Mouse (Mus musculus) heart, embryonic 10.5 days (tissue): ENCODE data around the gene Alas2. TPM values are rescaled to one million over a fixed set of nuclear protein-coding genes. Genes with fewer than 3 reads are reported as not detected.
A peak's percentile ranks its signal among the peaks of the same experiment; 100 is the strongest.

Source experiments
- DNase-seq: peaks from one replicate; pipeline ENCODE4 v3.0.0-alpha.2; 2017; ENCODE audit warnings: low spot score
- H3K27ac ChIP-seq: fragments of 300-500 bp; sonication (generic); 2 replicates; pipeline ENCODE4 v1.5.1; 2016; ENCODE audit warnings: mild to moderate bottlenecking
- H3K27me3 ChIP-seq: fragments of 300-500 bp; sonication (generic); 2 replicates; pipeline ENCODE4 v1.6.1; 2016; ENCODE audit warnings: mild to moderate bottlenecking; ENCODE audit not compliant: poor library complexity, insufficient read depth, severe bottlenecking
- H3K36me3 ChIP-seq: fragments of 300-500 bp; sonication (generic); 2 replicates; pipeline ENCODE4 v1.6.1; 2016; ENCODE audit warnings: mild to moderate bottlenecking, moderate library complexity
- H3K4me1 ChIP-seq: fragments of 300-500 bp; sonication (generic); 2 replicates; pipeline ENCODE4 v1.6.1; 2016; ENCODE audit warnings: mild to moderate bottlenecking
- H3K4me3 ChIP-seq: fragments of 300-500 bp; sonication (generic); 2 replicates; pipeline ENCODE4 v1.5.1; 2016; ENCODE audit warnings: mild to moderate bottlenecking, moderate library complexity
- H3K9me3 ChIP-seq: fragments of 300-500 bp; sonication (generic); 2 replicates; pipeline ENCODE4 v1.6.1; 2016; ENCODE audit warnings: mild to moderate bottlenecking, moderate library complexity
- WGBS: fragments of 180-500 bp; shearing (Covaris S2); methylation state at CpG from one replicate; pipeline ENCODE4 v1.1.7; 2016; 5-methylcytosine and 5-hydroxymethylcytosine counted together
- polyA plus RNA-seq: library from polyadenylated mRNA; unstranded; fragments of >200 nt; fragmentation: Nextera tagmentation; extraction: Ambion mirVana; gene quantifications from 2 replicates; pipeline ENCODE4 v1.2.1, GENCODE M21; 2016

Alas2 gene
- polyA plus RNA-seq, result 143 and 161 TPM in 2 replicates

DNA sequence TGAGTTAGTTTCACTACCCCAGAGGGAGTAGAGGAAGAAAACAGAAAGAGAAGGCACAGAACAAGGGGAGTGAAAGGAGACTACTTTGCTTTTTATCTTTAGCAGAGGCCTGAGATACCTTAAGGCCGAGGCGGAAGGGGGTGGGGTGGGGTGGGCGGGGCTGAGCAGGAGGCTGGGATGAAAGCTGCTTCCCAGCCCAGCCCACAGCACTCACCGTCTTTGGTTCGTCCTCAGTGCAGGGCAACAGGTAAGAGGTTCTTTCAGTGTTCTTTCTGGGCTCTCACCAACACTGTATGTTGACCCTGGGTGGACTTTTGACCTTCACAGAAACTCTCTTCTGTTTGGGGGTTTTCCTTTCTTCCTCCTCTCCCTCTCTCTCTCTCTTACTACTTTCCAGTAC, at the start of gene Alas2:
Gene Alas2 (plus strand): TSS at position 137 of the 400 bp plus-strand sequence.
- Histone ChIP-seq H3K9me3 (no peaks in the 10 kb centered on the region), H3K27ac (peak within 1 kb of the TSS; percentile 29; the same call in 1 of the 2 replicates), H3K4me1 (no peaks in the 10 kb centered on the region), H3K36me3 (peaks cover 14% of the 10 kb centered on the region), H3K27me3 (no peaks in the 10 kb centered on the region), H3K4me3 (0 out of 2 replicates have a peak within 1 kb of the TSS, but pooled peaks have one; percentile 5)
- 25% methylated on average over 5 of the region's 5 CpGs for WGBS
- DNase-seq, result no peak

DNA sequence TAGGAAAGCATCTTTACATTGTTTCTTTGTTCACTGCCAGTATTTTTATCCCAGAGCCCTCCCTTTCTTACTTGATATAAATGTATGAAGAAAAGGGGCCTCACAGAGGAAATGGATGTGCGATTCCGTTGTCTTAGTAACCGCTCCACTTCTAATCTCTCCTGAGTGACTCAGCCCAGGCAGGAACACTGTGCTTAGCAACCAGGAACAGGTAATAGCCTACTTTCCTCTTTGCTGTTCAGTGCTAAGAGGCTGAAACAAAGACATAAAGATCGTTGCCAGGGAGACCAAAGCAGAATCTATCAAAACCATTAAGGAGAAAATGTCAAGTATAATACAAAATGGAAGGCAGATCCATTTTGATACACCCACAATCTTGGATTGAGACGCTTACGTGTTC, 38.5 kb upstream of the Alas2 start:
- DNase-seq, result no peak
- H3K36me3 ChIP-seq, result peaks cover 3% of the 10 kb centered on the region; the same call in 1 of the 2 replicates
- no peak overlapping the region for H3K4me3 ChIP-seq
- H3K4me1 ChIP-seq, result no peaks in the 10 kb centered on the region
- H3K27ac ChIP-seq, result no peak overlapping the region
- H3K9me3 ChIP-seq, result no peaks in the 10 kb centered on the region
- WGBS, result 74% methylated on average over 6 of the region's 6 CpGs
- no peaks in the 10 kb centered on the region for H3K27me3 ChIP-seq

DNA sequence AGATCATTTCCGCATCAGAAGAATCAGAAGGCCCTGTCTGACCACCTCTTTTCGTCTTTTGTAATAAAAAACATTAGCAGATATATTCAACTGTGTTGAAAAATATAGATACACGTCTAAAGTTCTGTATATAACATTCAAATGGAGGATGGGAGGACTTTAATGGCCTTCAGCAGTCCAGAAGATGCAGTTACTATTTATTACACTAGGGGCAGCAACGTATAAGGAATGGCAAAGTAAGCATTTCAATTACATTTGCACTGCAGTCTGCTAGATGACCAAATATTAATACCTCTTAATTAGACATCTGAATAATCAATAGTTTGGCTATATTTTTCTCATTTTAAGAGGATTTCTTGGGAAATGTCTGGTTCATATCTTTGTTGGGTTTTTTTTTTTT, 36.5 kb upstream of the Alas2 start:
- Histone ChIP-seq H3K4me1 (no peaks in the 10 kb centered on the region), H3K9me3 (no peaks in the 10 kb centered on the region), H3K36me3 (peaks cover 3% of the 10 kb centered on the region; the same call in 1 of the 2 replicates), H3K4me3 (no peak overlapping the region), H3K27ac (no peak overlapping the region), H3K27me3 (no peaks in the 10 kb centered on the region)
- DNase-seq, result no peak
- 46% methylated on average over 4 of the region's 4 CpGs for WGBS

DNA sequence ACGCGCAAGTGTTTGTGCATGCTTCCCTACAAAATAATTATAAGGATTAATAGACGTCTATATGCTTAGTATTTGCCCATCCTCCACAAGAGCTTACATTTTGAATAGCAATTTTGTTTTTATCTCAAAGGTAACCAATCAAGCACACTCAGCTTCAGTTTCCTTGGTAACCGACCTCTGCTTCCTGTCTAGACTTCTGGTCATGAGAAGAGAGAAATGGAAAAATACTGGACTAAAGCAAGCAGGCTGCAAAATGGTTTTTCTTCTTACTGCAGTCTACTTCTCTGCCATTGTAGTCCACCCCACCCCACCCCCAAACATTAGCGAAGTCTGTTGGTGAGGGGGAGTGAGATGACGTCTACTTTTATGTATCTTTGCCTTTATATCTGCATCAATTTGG, 35.9 kb upstream of the Alas2 start:
- H3K27me3 ChIP-seq, result no peaks in the 10 kb centered on the region
- WGBS, result 80% methylated on average over 6 of the region's 6 CpGs
- DNase-seq, result no peak
- no peak overlapping the region for H3K4me3 ChIP-seq
- peaks cover 3% of the 10 kb centered on the region; the same call in 1 of the 2 replicates for H3K36me3 ChIP-seq
- H3K9me3 ChIP-seq, result no peaks in the 10 kb centered on the region
- no peaks in the 10 kb centered on the region for H3K4me1 ChIP-seq
- H3K27ac ChIP-seq, result peak overlapping the region; percentile 36; the same call in 1 of the 2 replicates

DNA sequence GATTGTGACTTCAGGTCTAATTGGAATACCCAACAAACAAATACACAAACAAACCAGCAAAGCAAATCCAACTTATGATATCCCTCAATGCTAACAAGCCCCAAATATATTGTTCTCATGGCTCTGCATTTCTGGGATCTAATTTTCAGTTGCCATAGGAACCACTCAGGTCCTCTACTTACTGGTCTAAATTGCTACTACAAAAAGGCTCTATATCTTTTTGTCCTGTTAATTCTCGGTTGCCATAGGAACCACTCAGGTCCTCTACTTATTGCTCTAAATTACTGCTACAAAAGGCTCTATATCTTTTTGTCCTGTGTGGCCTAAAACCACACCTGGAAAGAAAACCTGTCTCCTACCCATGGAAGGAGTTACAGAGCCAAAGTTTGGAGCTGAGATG, 33.0 kb upstream of the Alas2 start:
- H3K4me3 ChIP-seq, result no peak overlapping the region
- H3K27ac ChIP-seq, result no peak overlapping the region
- no peaks in the 10 kb centered on the region for H3K36me3 ChIP-seq
- 91% methylated on average over 1 of the region's 1 CpGs for WGBS
- H3K4me1 ChIP-seq, result no peaks in the 10 kb centered on the region
- no peaks in the 10 kb centered on the region for H3K27me3 ChIP-seq
- no peaks in the 10 kb centered on the region for H3K9me3 ChIP-seq
- no peak for DNase-seq

DNA sequence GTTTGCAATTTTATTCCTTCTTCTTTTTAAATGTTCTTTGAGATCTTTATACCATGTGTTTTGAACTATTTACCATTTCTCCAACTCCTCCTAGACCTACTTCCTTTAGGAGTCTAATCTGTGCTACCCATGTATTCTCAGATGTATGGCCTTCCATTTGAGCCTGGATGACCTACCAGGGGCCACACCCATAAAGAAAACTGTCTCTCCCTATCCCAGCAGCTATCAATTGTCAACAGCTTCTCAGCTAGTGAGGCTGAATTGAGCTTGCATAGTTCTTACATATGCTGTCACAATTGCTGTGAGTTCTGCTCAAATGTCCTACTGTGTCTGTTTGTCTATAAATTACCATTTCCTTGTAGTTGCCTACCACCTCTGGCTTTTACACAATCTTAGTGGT, 31.2 kb upstream of the Alas2 start:
- Histone ChIP-seq H3K4me1 (no peaks in the 10 kb centered on the region), H3K27ac (no peak overlapping the region), H3K27me3 (no peaks in the 10 kb centered on the region), H3K9me3 (no peaks in the 10 kb centered on the region), H3K36me3 (no peaks in the 10 kb centered on the region), H3K4me3 (no peak overlapping the region)
- no peak for DNase-seq

DNA sequence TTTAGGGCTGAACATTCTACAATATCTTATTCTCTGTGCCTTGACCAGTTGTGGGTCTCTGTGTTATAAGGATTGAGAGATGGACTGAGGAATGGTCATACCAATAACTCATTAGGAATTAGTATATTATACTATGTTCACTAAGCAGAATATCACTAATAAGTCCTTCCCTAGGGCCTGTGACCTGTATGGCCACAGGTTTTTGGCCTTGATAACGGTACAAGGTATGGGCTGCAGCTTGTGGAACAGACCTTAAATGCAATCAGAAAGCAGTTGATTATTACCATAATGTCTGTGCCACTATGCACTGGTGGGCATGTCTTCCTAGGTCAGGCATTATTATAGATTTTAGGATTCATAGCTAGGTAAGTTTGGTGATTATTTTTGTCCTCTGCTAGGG, 30.7 kb upstream of the Alas2 start:
- 92% methylated on average over 1 of the region's 1 CpGs for WGBS
- no peaks in the 10 kb centered on the region for H3K9me3 ChIP-seq
- DNase-seq, result no peak
- no peaks in the 10 kb centered on the region for H3K36me3 ChIP-seq
- H3K4me3 ChIP-seq, result no peak overlapping the region
- no peaks in the 10 kb centered on the region for H3K27me3 ChIP-seq
- H3K27ac ChIP-seq, result no peak overlapping the region
- H3K4me1 ChIP-seq, result no peaks in the 10 kb centered on the region

DNA sequence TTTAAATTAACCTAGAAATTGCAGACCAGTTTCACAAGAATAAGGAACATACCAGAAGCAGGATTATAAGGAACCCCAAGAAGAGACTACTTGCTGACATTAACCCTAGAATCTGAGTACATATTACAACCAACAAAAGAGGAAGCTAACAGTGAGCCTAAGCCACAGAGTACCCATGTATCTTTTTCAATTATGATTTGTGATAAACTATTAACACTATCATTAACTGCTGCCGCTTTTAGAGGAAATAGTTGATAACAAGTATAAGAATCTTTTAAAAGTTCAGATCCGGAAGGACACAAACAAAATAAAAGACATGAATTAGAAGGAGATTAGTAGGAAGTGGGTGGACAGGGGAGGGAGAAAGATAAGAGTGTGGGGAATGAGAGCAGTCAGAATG, 7.1 kb upstream of the Alas2 start:
- Histone ChIP-seq H3K4me1 (no peaks in the 10 kb centered on the region), H3K27ac (no peak overlapping the region), H3K4me3 (no peak overlapping the region), H3K27me3 (no peaks in the 10 kb centered on the region), H3K36me3 (0 out of 2 replicates have a peak, but pooled peaks cover 5% of the 10 kb centered on the region), H3K9me3 (no peaks in the 10 kb centered on the region)
- WGBS, result 68% methylated on average over 2 of the region's 2 CpGs
- no peak for DNase-seq

DNA sequence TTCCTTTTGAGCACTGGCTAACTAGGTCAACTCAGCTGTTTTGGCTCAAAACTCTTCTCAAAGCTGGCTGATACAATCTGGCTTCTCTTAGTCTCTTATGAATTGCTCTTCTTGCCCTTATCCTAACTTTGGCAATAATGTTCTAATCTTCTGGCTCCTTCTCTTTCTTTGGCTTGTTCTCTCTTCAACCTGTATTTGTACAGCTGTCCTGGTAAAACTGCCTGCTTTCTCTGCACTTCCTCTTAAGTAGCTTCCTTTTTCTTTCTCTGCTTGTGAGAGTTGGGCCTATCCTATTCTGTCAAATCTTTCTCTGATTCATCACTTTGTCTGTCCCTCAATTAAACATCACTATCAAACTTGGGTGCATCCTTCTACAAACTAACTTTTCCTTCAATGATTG, 5.5 kb upstream of the Alas2 start:
- H3K36me3 ChIP-seq, result 0 out of 2 replicates have a peak, but pooled peaks cover 5% of the 10 kb centered on the region
- no peaks in the 10 kb centered on the region for H3K9me3 ChIP-seq
- H3K27ac ChIP-seq, result no peak overlapping the region
- no peaks in the 10 kb centered on the region for H3K4me1 ChIP-seq
- no peaks in the 10 kb centered on the region for H3K27me3 ChIP-seq
- H3K4me3 ChIP-seq, result no peak overlapping the region
- DNase-seq, result no peak

DNA sequence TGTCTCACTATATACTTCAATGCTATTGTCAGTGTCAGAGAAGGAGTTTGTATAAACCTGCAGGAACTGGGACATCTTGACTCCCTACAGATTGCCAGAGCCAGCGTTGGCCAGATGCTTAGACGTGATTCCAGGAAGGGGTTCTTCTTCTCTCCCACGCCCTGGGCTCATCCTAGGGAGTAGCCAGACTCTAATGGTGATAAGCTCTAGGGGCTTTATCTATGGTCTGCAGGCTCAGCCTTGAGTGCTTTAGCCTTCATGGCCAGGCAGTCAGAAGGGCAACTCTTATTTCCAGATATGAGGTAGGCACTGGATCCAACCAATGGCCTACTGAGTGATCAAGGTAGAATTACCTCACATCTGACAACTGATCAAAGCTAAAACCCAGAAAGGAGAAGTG, 2.5 kb downstream of the Alas2 start:
- no peak overlapping the region for H3K27ac ChIP-seq
- 56% methylated on average over 3 of the region's 3 CpGs for WGBS

DNA sequence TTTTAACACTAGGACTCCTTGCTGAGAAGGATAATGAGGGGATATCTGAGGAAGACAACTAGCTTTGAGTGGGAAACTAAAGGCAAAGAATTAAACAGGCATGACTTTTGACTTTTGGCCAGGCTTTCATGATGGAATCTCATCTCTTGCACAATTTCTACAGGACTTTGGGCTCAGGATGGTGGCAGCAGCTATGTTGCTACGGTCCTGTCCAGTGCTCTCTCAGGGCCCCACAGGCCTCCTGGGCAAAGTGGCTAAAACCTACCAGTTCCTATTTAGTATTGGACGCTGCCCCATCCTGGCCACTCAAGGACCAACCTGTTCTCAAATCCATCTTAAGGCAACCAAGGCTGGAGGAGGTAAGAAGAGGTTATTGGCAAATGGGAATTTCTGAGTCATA, 4.8 kb downstream of the Alas2 start:
- Histone ChIP-seq H3K27me3 (no peaks in the 10 kb centered on the region), H3K36me3 (peaks cover 13% of the 10 kb centered on the region), H3K4me3 (no peak overlapping the region), H3K27ac (no peak overlapping the region), H3K9me3 (no peaks in the 10 kb centered on the region), H3K4me1 (no peaks in the 10 kb centered on the region)
- no peak for DNase-seq
- 86% methylated on average over 2 of the region's 2 CpGs for WGBS

More for the DNA sequence above, 2.5 kb downstream of the Alas2 start:
- no peak overlapping the region for H3K4me3 ChIP-seq
- no peaks in the 10 kb centered on the region for H3K9me3 ChIP-seq
- no peaks in the 10 kb centered on the region for H3K27me3 ChIP-seq
- peak; percentile 90 for DNase-seq
- H3K36me3 ChIP-seq, result peaks cover 13% of the 10 kb centered on the region
- H3K4me1 ChIP-seq, result no peaks in the 10 kb centered on the region

DNA sequence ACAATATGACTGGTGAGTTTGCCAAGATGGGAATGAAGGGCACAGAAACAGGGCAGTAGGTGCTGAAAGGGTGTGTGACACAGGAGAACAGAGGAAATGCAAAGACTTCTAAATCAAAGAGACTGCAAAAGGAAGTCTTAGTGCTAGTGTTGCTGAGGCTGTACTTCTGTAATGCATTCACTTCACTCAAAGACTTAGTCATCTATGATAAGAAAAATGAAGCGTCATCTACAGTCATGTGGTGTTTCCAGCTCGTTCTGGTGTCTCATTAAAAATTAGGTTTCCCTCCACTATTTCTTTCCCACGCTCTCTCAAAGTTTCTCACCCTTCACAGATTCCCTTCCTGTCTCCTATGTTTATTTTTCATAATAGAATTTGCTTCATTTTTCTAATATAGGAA, 6.9 kb downstream of the Alas2 start:
- H3K4me3 ChIP-seq, result no peak overlapping the region
- no peaks in the 10 kb centered on the region for H3K27me3 ChIP-seq
- no peak for DNase-seq
- 77% methylated on average over 3 of the region's 3 CpGs for WGBS
- H3K36me3 ChIP-seq, result peaks cover 13% of the 10 kb centered on the region
- no peak overlapping the region for H3K27ac ChIP-seq
- H3K4me1 ChIP-seq, result no peaks in the 10 kb centered on the region
- H3K9me3 ChIP-seq, result no peaks in the 10 kb centered on the region

DNA sequence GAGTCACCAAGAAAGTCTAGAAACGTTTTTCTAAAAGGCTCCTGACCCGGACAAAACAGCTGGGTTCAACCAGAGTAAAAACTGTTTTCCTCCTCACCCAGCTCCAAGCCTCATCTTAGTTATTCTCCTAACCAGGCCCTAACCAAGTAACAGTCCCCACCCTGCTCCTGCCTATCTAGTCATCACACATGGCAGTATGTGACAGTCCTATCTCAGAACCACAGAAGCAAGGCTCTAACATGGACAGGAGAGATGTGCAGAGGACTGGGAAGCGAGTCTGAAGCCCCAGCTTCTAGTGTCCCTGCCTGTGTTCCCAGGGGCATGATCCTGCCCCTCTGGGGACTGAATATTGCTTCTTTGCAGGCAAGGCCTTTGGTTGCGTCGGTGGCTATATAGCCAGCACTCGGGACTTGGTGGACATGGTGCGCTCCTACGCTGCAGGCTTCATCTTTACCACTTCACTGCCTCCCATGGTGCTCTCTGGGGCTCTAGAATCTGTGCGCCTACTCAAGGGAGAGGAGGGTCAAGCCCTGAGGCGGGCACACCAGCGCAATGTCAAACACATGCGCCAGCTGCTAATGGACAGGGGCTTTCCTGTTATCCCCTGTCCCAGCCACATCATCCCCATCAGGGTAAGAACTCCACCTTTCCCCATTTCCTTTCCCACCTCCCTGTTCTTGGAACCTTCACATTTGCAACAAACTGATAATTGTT, 17.6 kb downstream of the Alas2 start:
- no peaks in the 10 kb centered on the region for H3K4me1 ChIP-seq
- H3K9me3 ChIP-seq, result no peaks in the 10 kb centered on the region
- H3K27ac ChIP-seq, result no peak overlapping the region
- DNase-seq, result peak; percentile 79
- H3K36me3 ChIP-seq, result peaks cover 8% of the 10 kb centered on the region
- peaks cover 5% of the 10 kb centered on the region; the same call in 1 of the 2 replicates for H3K27me3 ChIP-seq
- 84% methylated on average over 12 of the region's 12 CpGs for WGBS
- no peak overlapping the region for H3K4me3 ChIP-seq

DNA sequence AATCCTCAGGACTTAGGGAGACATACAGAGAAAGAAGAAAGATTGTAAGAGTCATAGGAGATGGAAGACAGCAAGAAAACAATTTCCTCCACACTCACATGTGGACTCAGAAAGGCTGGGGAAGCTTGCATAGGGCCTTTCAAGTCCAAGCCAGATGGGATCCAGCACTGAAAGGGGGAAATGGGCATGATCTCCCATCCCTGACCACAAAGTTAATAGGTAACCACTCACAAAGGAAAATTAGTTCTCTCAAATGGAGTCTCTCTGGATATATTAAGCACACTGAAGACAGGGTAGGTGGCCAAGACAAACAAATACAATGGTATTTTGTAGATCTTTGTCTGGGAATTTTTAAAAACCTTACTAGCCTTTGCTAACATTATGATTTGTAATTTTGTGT, 34.7 kb downstream of the Alas2 start:
- no peak for DNase-seq
- H3K36me3 ChIP-seq, result peaks cover 41% of the 10 kb centered on the region
- H3K27ac ChIP-seq, result no peak overlapping the region
- no peak overlapping the region for H3K4me3 ChIP-seq
- no peaks in the 10 kb centered on the region for H3K4me1 ChIP-seq
- H3K9me3 ChIP-seq, result no peaks in the 10 kb centered on the region
- H3K27me3 ChIP-seq, result no peaks in the 10 kb centered on the region
